Comparison of ENCODE assay signal across 19 mouse cellular contexts in the genomic region with DNA sequence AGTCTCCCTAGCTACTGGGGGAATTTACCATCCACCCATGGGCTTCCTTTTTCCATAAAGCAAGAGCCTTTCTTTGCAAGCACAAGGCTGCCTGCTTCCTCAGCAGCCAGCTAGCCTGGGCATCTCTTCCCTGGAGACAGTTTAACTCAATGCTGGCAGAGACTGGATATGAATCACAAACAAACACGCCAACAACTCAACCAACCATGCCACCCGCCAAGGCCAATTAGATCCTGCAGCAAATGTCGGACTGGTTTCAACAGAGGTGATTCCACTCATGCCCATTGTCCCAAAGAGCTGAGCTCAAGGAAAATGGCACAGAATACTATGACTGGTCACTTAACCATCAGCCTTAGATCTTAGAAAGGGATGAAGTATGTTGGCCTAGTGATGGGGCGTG.
DNase-seq lines count a peak whose midpoint lies in the region; ATAC-seq and TF ChIP-seq lines count a peak whose summit lies in the region.
"Had no signal": no experiment of that assay in that cellular context is flagged by ENCODE, and none has a peak within 500 bp of the region (broad histone marks: within the 10 kb centered on the region; RNA-seq: fewer than 3 reads in every experiment).

No protein-coding gene starts in this region.

- peak; percentile 37 for DNase-seq in adrenal gland, adult 8-10 months
- no peak for DNase-seq in adrenal gland, postnatal 4 days (ENCODE audit: low spot score in 2 of 2)
- DNase-seq in 3134 (ENCODE audit: extremely low read depth, insufficient read length, low spot score) (peak; percentile 39), Patski (ENCODE audit: low read depth, low spot score) (peak; percentile 44)
- DNase-seq in adrenal gland, postnatal 25 days, result peak; percentile 9
- DNase-seq in gastrocnemius, adult 8-10 months (ENCODE audit: low spot score in 2 of 2), result no peak
- DNase-seq in embryo, embryonic 9.5 days (ENCODE audit: extremely low spot score), result no peak
- DNase-seq: cerebellum, adult 18-20 months; cerebellum, postnatal 10 days; embryo, embryonic 11 days; forebrain, postnatal 0 days; gastrocnemius, postnatal 25 days; kidney, adult 9 months had no signal

- in situ Hi-C loops in Patski (cut with MboI; ENCODE audit: low pct_unique_long_range_greater_than_20kb), result no loop called here

- no peaks in the 10 kb centered on the region for H3K27me3 ChIP-seq in Patski
- H3K27me3 ChIP-seq: embryonic facial prominence, embryonic 12.5 days; forebrain, embryonic 12.5 days; heart, embryonic 12.5 days; hindbrain, embryonic 15.5 days had no signal

- POLR2A ChIA-PET in Patski (lab: Charles Lee), result interaction anchor here (0.8 kb wide), 1 partner anchor 11 kb away, joined by 3 read pairs; no protein-coding TSS in a partner anchor

- ATAC-seq in Patski, result peak; percentile 78
- ATAC-seq: activated CD4-positive, CD25-positive, alpha-beta regulatory T cell, adult 4 months; forebrain, postnatal 0 days; intestine, embryonic 16.5 days had no signal

- CTCF ChIA-PET in Patski (lab: Charles Lee), result no interaction called here

- TF ChIP-seq CTCF in Patski (IDR thresholded peaks at IDR 0.05), result no peak

Comparison
In these comparisons a context has a peak if more than half of its experiments do, and no peak if none do; other contexts are left out.
1. DNase-seq: peak in adrenal gland, adult 8-10 months (single experiment), 3134 (single experiment), Patski (single experiment) and adrenal gland, postnatal 25 days (single experiment); none in adrenal gland, postnatal 4 days (0 of 2), gastrocnemius, adult 8-10 months (0 of 2) and embryo, embryonic 9.5 days (single experiment).